Mouse (Mus musculus) CH12.LX (cell line): ENCODE measurements around the gene Ccn5. TPM values are rescaled to one million over a fixed set of nuclear protein-coding genes. Genes with fewer than 3 reads are reported as not detected.

Experiments
- DNase-seq: peaks from one replicate; pipeline ENCODE4 v3.0.0-alpha.2; 2013; ENCODE audit errors: extremely low read depth
- H3K27ac ChIP-seq: 2 replicates; pipeline ENCODE4 v1.5.1; 2012; ENCODE audit warnings: low read depth, mild to moderate bottlenecking, control low read depth, moderate library complexity; ENCODE audit not compliant: insufficient read depth
- H3K27me3 ChIP-seq: replicated peaks from 2 replicates; pipeline ENCODE3; 2012; ENCODE audit warnings: inconsistent platforms
- H3K36me3 ChIP-seq, 2 experiments: replicated peaks in 1 of 2; 2 replicates each; pipeline versions ENCODE3 to v1.6.1; 2012; ENCODE audit warnings: inconsistent platforms in 1 of 2, low read length in 1 of 2, mild to moderate bottlenecking in 1 of 2, mixed read lengths in 1 of 2, moderate library complexity in 1 of 2; ENCODE audit not compliant: control insufficient read depth in 1 of 2, insufficient read depth in 1 of 2
- H3K4me1 ChIP-seq, 2 experiments: 2 replicates each; pipeline ENCODE4 v1.6.1; 2012; ENCODE audit warnings: inconsistent platforms in 1 of 2, moderate library complexity in 1 of 2; ENCODE audit not compliant: insufficient read depth in 2 of 2, control insufficient read depth in 1 of 2
- H3K4me2 ChIP-seq: 2 replicates; pipeline ENCODE4 v1.6.1; 2012; ENCODE audit warnings: low read depth, mild to moderate bottlenecking, control low read depth; ENCODE audit not compliant: poor library complexity, insufficient read depth, severe bottlenecking
- H3K4me3 ChIP-seq, 3 experiments: fragments of 150-350 bp in 1 of 3; sonication (generic) in 1 of 3; replicated peaks in 1 of 3; 2 replicates each; pipeline versions ENCODE3 to v1.5.1; 2011 to 2012; ENCODE audit warnings: low read depth in 2 of 3, low read length in 2 of 3, mild to moderate bottlenecking in 2 of 3, moderate library complexity in 2 of 3, control low read depth in 1 of 3, improper control_type of control experiment in 1 of 3, inconsistent platforms in 1 of 3, mixed read lengths in 1 of 3; ENCODE audit not compliant: poor library complexity in 1 of 3
- H3K79me2 ChIP-seq: replicated peaks from 2 replicates; pipeline ENCODE4 v1.6.1; 2012; ENCODE audit warnings: mild to moderate bottlenecking, moderate library complexity; ENCODE audit not compliant: control insufficient read depth, poor library complexity, insufficient read depth, severe bottlenecking; ENCODE audit errors: extremely low read depth
- H3K9ac ChIP-seq: 2 replicates; pipeline ENCODE4 v1.6.1; 2012; ENCODE audit warnings: low read depth, mild to moderate bottlenecking, control low read depth, moderate library complexity; ENCODE audit not compliant: insufficient read depth
- H3K9me3 ChIP-seq: replicated peaks from 2 replicates; pipeline ENCODE3; 2012; ENCODE audit warnings: low read length, inconsistent platforms, mixed read lengths
- CHD1 ChIP-seq: IDR thresholded peaks from 2 replicates; pipeline ENCODE4 v1.6.1; 2012; ENCODE audit warnings: low read depth, low read length, improper control_type of control experiment, inconsistent platforms
- CHD2 ChIP-seq: IDR thresholded peaks from 2 replicates; pipeline ENCODE4 v1.6.1; 2011; ENCODE audit warnings: low read length, improper control_type of control experiment
- CTCF ChIP-seq, 2 experiments: IDR thresholded peaks in 1 of 2; conservative IDR thresholded peaks in 1 of 2; 2 replicates each; pipeline ENCODE4 v1.5.1; 2011 to 2012; ENCODE audit warnings: low read depth in 2 of 2, low read length in 2 of 2, improper control_type of control experiment in 1 of 2, inconsistent platforms in 1 of 2, mild to moderate bottlenecking in 1 of 2, moderate library complexity in 1 of 2
- E2F4 ChIP-seq: IDR thresholded peaks from 2 replicates; pipeline ENCODE4 v1.6.1; 2011; ENCODE audit warnings: low read depth, low read length, improper control_type of control experiment; ENCODE audit not compliant: insufficient replicate concordance
- HCFC1 ChIP-seq: IDR thresholded peaks from 2 replicates; pipeline ENCODE4 v1.6.1; 2012; ENCODE audit warnings: low read depth, mild to moderate bottlenecking, inconsistent platforms, low read length, improper control_type of control experiment
- JUN ChIP-seq: IDR thresholded peaks from 2 replicates; pipeline ENCODE4 v1.6.1; 2011; ENCODE audit warnings: low read depth, mild to moderate bottlenecking, low read length, improper control_type of control experiment, moderate library complexity; ENCODE audit not compliant: insufficient read depth
- MAFK ChIP-seq: IDR thresholded peaks from 2 replicates; pipeline ENCODE4 v1.6.1; 2011; ENCODE audit warnings: low read length, improper control_type of control experiment; ENCODE audit not compliant: insufficient replicate concordance
- MAX ChIP-seq: IDR thresholded peaks from 2 replicates; pipeline ENCODE4 v1.6.1; 2011; ENCODE audit warnings: low read length, improper control_type of control experiment
- MAZ ChIP-seq: IDR thresholded peaks from 2 replicates; pipeline ENCODE4 v1.6.1; 2012; ENCODE audit warnings: low read depth, mild to moderate bottlenecking, inconsistent platforms, low read length, improper control_type of control experiment, moderate library complexity
- MXI1 ChIP-seq: IDR thresholded peaks from 2 replicates; pipeline ENCODE4 v1.6.1; 2011; ENCODE audit warnings: mild to moderate bottlenecking, low read depth, low read length, improper control_type of control experiment
- MYC ChIP-seq: IDR thresholded peaks from 2 replicates; pipeline ENCODE4 v1.6.1; 2011; ENCODE audit warnings: low read depth, mild to moderate bottlenecking, improper control_type of control experiment, low read length
- NRF1 ChIP-seq: IDR thresholded peaks from 2 replicates; pipeline ENCODE4 v1.6.1; 2014; ENCODE audit warnings: low read depth, mild to moderate bottlenecking, inconsistent platforms, low read length, improper control_type of control experiment, moderate library complexity
- PAX5 ChIP-seq: IDR thresholded peaks from 2 replicates; pipeline ENCODE4 v1.6.1; 2012; ENCODE audit warnings: low read length, inconsistent platforms, mixed read lengths
- RCOR1 ChIP-seq: conservative IDR thresholded peaks from 2 replicates; pipeline ENCODE4 v1.6.1; 2012; ENCODE audit warnings: low read depth, mild to moderate bottlenecking, inconsistent platforms, low read length, improper control_type of control experiment
- SIN3A ChIP-seq: IDR thresholded peaks from 2 replicates; pipeline ENCODE4 v1.6.1; 2012; ENCODE audit warnings: low read length, improper control_type of control experiment, inconsistent platforms
- SMC3 ChIP-seq: IDR thresholded peaks from 2 replicates; pipeline ENCODE4 v1.6.1; 2011; ENCODE audit warnings: low read depth, low read length, improper control_type of control experiment
- TBP ChIP-seq: conservative IDR thresholded peaks from 2 replicates; pipeline ENCODE4 v1.6.1; 2011; ENCODE audit warnings: low read depth, low read length, improper control_type of control experiment
- UBTF ChIP-seq: IDR thresholded peaks from 2 replicates; pipeline ENCODE4 v1.6.1; 2012; ENCODE audit warnings: low read depth, mild to moderate bottlenecking, inconsistent platforms, low read length, improper control_type of control experiment, moderate library complexity
- USF1 ChIP-seq: IDR thresholded peaks from 2 replicates; pipeline ENCODE4 v1.6.1; 2014; ENCODE audit warnings: low read depth, mild to moderate bottlenecking, inconsistent platforms, low read length, improper control_type of control experiment
- USF2 ChIP-seq: conservative IDR thresholded peaks from 2 replicates; pipeline ENCODE4 v1.6.1; 2011; ENCODE audit warnings: low read depth, low read length, improper control_type of control experiment
- ZC3H11A ChIP-seq: IDR thresholded peaks from 2 replicates; pipeline ENCODE4 v1.6.1; 2012; ENCODE audit warnings: low read depth, mild to moderate bottlenecking, inconsistent platforms, low read length, improper control_type of control experiment
- ZKSCAN1 ChIP-seq: IDR thresholded peaks from 2 replicates; pipeline ENCODE4 v1.6.1; 2012; ENCODE audit warnings: low read depth, inconsistent platforms, low read length, improper control_type of control experiment, borderline replicate concordance
- ZMIZ1 ChIP-seq: IDR thresholded peaks from 2 replicates; pipeline ENCODE4 v1.6.1; 2012; ENCODE audit warnings: low read depth, mild to moderate bottlenecking, inconsistent platforms, low read length, improper control_type of control experiment
- ZNF384 ChIP-seq: IDR thresholded peaks from 2 replicates; pipeline ENCODE4 v1.6.1; 2012; ENCODE audit warnings: low read depth, low read length, improper control_type of control experiment, inconsistent platforms
- dilution Hi-C: fragments of 300-500 bp; cut with MboI; formaldehyde crosslinking; loops from 2 replicates; pipeline ENCODE4 v1.14.3; 2020; ENCODE audit warnings: low sequenced_read_pairs; ENCODE audit not compliant: extremely low pct_unique_long_range_greater_than_20kb, extremely low pct_ligation_motif_present
- in situ Hi-C: fragments of 300-500 bp; cut with MboI; formaldehyde crosslinking; loops from 3 replicates; pipeline ENCODE4 v1.14.3; 2019; ENCODE audit warnings: low sequenced_read_pairs, low pct_ligation_motif_present, low pct_unique_long_range_greater_than_20kb, mixed read lengths
- polyA plus RNA-seq: library from polyadenylated mRNA; unstranded; fragments of >175 nt; gene quantifications from 2 replicates; pipeline ENCODE4 v1.2.1, GENCODE M21; 2012; ENCODE audit warnings: low read depth; ENCODE audit not compliant: insufficient read length
- total RNA-seq, 2 experiments: library from RNA; depleted of rRNA; stranded (reverse); fragments of 300-350 nt in 1 of 2; fragments of >200 nt in 1 of 2; gene quantifications; 2 replicates each; pipeline ENCODE4 v1.2.3; 2012 to 2014

The Ccn5 gene
- total and polyA plus RNA-seq, 3 experiments = not detected

DNA sequence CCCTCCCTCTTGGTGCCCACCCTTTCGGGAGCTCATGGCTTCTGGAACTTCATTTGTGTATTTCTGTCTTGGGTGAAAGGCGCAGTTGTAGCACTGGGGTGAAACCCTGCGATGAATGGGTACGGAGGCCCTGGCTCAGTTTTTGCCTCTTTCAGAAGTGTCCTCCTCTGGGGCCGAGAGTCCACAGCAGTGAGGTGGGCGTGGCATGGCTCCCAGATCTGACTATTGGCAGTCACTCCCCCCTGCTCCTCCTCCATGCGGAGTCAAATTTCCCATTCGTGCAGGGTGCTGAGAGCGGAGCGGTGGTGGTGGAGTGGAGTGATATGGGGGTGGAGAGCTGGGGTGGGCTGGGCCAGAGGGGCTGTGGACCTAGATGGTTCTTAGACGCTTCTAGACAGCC, 3.1 kb downstream of the Ccn5 start:
- H3K27ac ChIP-seq = no peak overlapping the region
- no peak overlapping the region for H3K9ac ChIP-seq
- H3K4me1 ChIP-seq = peaks cover 2 to 3% of the 10 kb centered on the region in 2 experiments
- no peak overlapping the region for H3K4me3 ChIP-seq
- H3K27me3 ChIP-seq = peaks cover 38% of the 10 kb centered on the region
- H3K36me3 ChIP-seq = no peaks in the 10 kb centered on the region
- no peaks in the 10 kb centered on the region for H3K9me3 ChIP-seq
- TF ChIP-seq MAX = no peak
- TF ChIP-seq MYC = no peak
- no peak for TF ChIP-seq CHD2
- no peak for TF ChIP-seq HCFC1
- TF ChIP-seq CHD1 = no peak
- no peak for TF ChIP-seq RCOR1
- no peak for TF ChIP-seq MXI1
- TF ChIP-seq NRF1 = no peak
- TF ChIP-seq JUN = no peak
- TF ChIP-seq E2F4 = no peak
- TF ChIP-seq SIN3A = no peak
- no peak for TF ChIP-seq USF1
- TF ChIP-seq UBTF = no peak
- TF ChIP-seq ZNF384 = no peak
- TF ChIP-seq MAFK = no peak
- TF ChIP-seq SMC3 = no peak
- TF ChIP-seq ZMIZ1 = no peak
- no peak for TF ChIP-seq ZC3H11A
- no peak for TF ChIP-seq MAZ
- DNase-seq = no peak
- H3K79me2 ChIP-seq = no peaks in the 10 kb centered on the region
- in situ Hi-C loops = no loop called here
- H3K4me2 ChIP-seq = no peak overlapping the region
- dilution Hi-C loops = no loop called here

DNA sequence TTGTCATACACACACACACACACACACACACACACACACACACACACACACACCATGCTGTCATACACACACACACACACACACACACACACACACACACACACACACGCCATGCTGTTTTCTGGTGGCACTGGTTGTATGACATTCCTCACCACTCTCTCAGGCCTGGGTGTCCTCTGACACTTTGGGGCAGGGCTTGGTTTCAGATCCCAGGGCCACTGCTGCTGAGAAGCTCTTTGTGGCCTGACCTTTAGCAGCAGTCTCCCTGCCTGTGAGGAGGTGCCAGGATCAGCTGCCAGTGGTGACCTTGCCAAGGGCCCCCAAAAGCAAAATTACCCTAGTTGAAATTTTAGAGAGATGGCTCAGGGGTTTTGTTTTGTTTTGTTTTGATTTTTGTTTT, 5.2 kb downstream of the Ccn5 start:
- in situ Hi-C loops (no loop called here), dilution Hi-C loops (no loop called here)
- peaks cover 4 to 10% of the 10 kb centered on the region in 2 experiments for H3K4me1 ChIP-seq
- no peak overlapping the region for H3K9ac ChIP-seq
- no peak for DNase-seq
- H3K4me3 ChIP-seq = no peak overlapping the region
- H3K27ac ChIP-seq = no peak overlapping the region
- H3K4me2 ChIP-seq = no peak overlapping the region
- H3K36me3 ChIP-seq = no peaks in the 10 kb centered on the region
- TF ChIP-seq CTCF (conservative IDR thresholded peaks at IDR 0.05 in 1 of 2, IDR thresholded peaks at IDR 0.05 in 1 of 2; ENCODE audit: low read depth in 2 of 2, low read length in 2 of 2) (no peak), MAFK (no peak), USF2 (no peak), PAX5 (no peak), TBP (no peak), E2F4 (no peak), ZKSCAN1 (no peak), CHD1 (no peak)
- no peaks in the 10 kb centered on the region for H3K79me2 ChIP-seq
- H3K27me3 ChIP-seq = peaks cover 21% of the 10 kb centered on the region
- H3K9me3 ChIP-seq = no peaks in the 10 kb centered on the region
